Mouse (Mus musculus) forebrain, embryonic 15.5 days (tissue): ENCODE results near the gene Adat1. TPM values are rescaled to one million over a fixed set of nuclear protein-coding genes. Genes with fewer than 3 reads are reported as not detected.

Experiments used
- ATAC-seq: fragments of 200-750 bp; cut with Nextera tagmentation; replicated peaks from 2 replicates; pipeline ENCODE4 v1.8.0; 2017; ENCODE audit warnings: mild to moderate bottlenecking, moderate TSS enrichment, moderate library complexity
- H3K27ac ChIP-seq: fragments of 300-500 bp; sonication (generic); replicated peaks from 2 replicates; pipeline ENCODE4 v1.5.1; 2015; ENCODE audit warnings: mild to moderate bottlenecking, inconsistent platforms
- H3K27me3 ChIP-seq: fragments of 300-500 bp; sonication (generic); 2 replicates; pipeline ENCODE4 v1.6.1; 2015; ENCODE audit warnings: inconsistent platforms
- H3K36me3 ChIP-seq: fragments of 300-500 bp; sonication (generic); 2 replicates; pipeline ENCODE4 v1.6.1; 2015; ENCODE audit warnings: mild to moderate bottlenecking, inconsistent platforms
- H3K4me1 ChIP-seq: fragments of 300-500 bp; sonication (generic); 2 replicates; pipeline ENCODE4 v1.6.1; 2015; ENCODE audit warnings: inconsistent platforms
- H3K4me2 ChIP-seq: fragments of 300-500 bp; sonication (generic); replicated peaks from 2 replicates; pipeline ENCODE4 v1.6.1; 2015; ENCODE audit warnings: mild to moderate bottlenecking, inconsistent platforms
- H3K4me3 ChIP-seq: fragments of 300-500 bp; sonication (generic); 2 replicates; pipeline ENCODE4 v1.5.1; 2015; ENCODE audit warnings: mild to moderate bottlenecking, inconsistent platforms
- H3K9ac ChIP-seq: fragments of 300-500 bp; sonication (generic); replicated peaks from 2 replicates; pipeline ENCODE4 v1.6.1; 2015; ENCODE audit warnings: mild to moderate bottlenecking, inconsistent platforms
- H3K9me3 ChIP-seq: fragments of 300-500 bp; sonication (generic); 2 replicates; pipeline ENCODE4 v1.6.1; 2016; ENCODE audit warnings: inconsistent platforms
- WGBS: fragments of 180-500 bp; shearing (Covaris S2); methylation state at CpG from one replicate; pipeline ENCODE4 v1.1.7; 2015; ENCODE audit warnings: mixed read lengths; 5-methylcytosine and 5-hydroxymethylcytosine counted together
- polyA plus RNA-seq: library from polyadenylated mRNA; unstranded; fragments of >200 nt; fragmentation: Nextera tagmentation; extraction: Ambion mirVana; gene quantifications from 2 replicates; pipeline ENCODE4 v1.2.1, GENCODE M21; 2015

The Adat1 gene
- polyA plus RNA-seq, 1 experiment from 2014 or later, result 9.3 TPM

DNA sequence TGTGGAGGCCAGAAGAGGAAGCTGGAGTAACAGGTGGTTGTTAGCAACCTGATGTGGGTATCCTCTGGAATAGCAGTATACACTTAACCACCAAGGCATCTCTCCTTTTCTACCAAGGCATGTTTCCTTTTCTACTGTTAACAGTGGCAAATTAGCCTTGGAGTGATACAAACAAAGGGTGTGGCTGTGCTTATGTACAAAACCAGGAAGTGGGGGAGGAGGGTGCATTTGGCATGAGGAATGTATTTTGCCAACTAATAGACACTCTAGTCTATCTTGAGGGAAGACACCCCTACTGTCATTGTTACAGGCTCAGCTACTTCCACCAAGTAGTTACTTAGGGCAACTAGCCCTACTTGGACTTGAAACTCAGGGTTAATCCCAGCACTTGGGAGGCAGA, 12.7 kb upstream of the Adat1 start:
- Histone ChIP-seq H3K9me3 (no peaks in the 10 kb centered on the region), H3K27me3 (no peaks in the 10 kb centered on the region), H3K36me3 (peaks cover 55% of the 10 kb centered on the region), H3K4me1 (peaks cover 4% of the 10 kb centered on the region), H3K4me3 (no peak overlapping the region), H3K4me2 (no peak overlapping the region), H3K27ac (no peak overlapping the region), H3K9ac (no peak overlapping the region)
- ATAC-seq, result no peak

DNA sequence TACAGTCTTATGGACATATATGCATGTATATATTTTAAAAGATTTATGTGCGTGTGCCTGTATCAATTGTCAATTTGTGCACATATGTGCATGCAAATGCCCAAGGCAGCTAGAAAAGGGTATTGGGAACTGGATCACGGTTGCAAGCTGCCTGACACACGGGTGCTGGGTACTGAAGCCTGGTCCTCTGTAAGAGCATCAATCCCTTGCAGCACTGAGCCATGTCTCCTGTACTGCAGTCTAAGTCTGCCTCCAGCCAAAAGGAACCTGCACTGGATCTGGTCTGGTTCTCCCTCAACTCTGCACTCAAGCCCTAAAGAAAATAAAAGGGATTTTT, 569 bp upstream of the Adat1 start:
- no peak for ATAC-seq
- Histone ChIP-seq H3K36me3 (peaks cover 52% of the 10 kb centered on the region), H3K9ac (peak overlapping the region; percentile 68; the same call in 1 of the 2 replicates), H3K27ac (no peak overlapping the region), H3K4me1 (peaks cover 11% of the 10 kb centered on the region), H3K4me2 (peak overlapping the region; percentile 67), H3K27me3 (no peaks in the 10 kb centered on the region), H3K9me3 (no peaks in the 10 kb centered on the region), H3K4me3 (0 out of 2 replicates have a peak overlapping the region, but pooled peaks have one; percentile 60)
- WGBS, result 73% methylated on average over 3 of the region's 3 CpGs

DNA sequence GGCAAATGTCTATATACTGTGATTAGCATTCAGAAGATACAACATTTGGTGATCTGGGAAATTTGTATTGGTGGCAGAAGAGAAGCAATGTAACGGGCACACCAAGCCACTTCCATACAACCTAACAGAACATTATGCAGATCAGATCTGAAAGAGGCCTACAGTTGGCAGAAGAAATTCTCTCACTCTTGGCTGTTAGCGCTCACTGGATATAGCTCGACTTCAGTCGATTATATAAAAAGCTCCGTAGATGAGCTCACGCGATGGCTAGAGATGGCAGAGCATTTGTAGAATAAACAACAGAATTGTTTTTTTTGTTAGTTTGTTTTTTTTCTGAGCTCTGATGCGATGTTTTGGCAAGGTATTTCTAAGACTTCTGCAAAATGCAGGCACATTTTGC, 824 bp downstream of the Adat1 start:
- no peaks in the 10 kb centered on the region for H3K9me3 ChIP-seq
- H3K36me3 ChIP-seq, result peaks cover 46% of the 10 kb centered on the region
- H3K4me2 ChIP-seq, result peak overlapping the region; percentile 67
- H3K4me1 ChIP-seq, result peaks cover 11% of the 10 kb centered on the region
- WGBS, result 60% methylated on average over 8 of the region's 8 CpGs
- no peak overlapping the region for H3K27ac ChIP-seq
- peak overlapping the region; percentile 60 for H3K4me3 ChIP-seq
- no peak for ATAC-seq
- peak overlapping the region; percentile 68 for H3K9ac ChIP-seq
- no peaks in the 10 kb centered on the region for H3K27me3 ChIP-seq

DNA sequence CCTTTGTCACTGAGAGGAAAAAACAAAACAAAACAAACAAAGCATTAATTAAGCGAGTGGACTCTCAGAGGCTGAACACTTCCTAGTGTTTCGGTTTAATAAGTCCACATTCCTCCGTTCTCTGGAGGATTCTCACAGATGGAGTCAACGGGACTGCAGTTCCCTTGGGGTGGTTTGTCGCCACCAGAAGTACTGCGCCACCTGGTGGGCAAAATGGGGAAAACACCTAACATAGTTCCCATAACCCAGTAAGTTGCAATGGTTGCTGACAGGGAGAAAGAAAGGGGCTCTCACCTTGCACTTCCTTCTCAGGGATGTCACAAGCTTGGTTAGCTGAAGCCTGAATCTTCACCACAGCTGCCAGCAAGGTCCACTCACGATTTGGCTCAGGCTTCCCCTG, 2.2 kb downstream of the Adat1 start:
- peaks cover 11% of the 10 kb centered on the region for H3K4me1 ChIP-seq
- H3K4me2 ChIP-seq, result no peak overlapping the region
- no peak overlapping the region for H3K27ac ChIP-seq
- no peak for ATAC-seq
- 17% methylated on average over 7 of the region's 7 CpGs for WGBS
- peaks cover 44% of the 10 kb centered on the region for H3K36me3 ChIP-seq
- H3K9ac ChIP-seq, result no peak overlapping the region
- H3K27me3 ChIP-seq, result no peaks in the 10 kb centered on the region
- H3K9me3 ChIP-seq, result no peaks in the 10 kb centered on the region
- no peak overlapping the region for H3K4me3 ChIP-seq

DNA sequence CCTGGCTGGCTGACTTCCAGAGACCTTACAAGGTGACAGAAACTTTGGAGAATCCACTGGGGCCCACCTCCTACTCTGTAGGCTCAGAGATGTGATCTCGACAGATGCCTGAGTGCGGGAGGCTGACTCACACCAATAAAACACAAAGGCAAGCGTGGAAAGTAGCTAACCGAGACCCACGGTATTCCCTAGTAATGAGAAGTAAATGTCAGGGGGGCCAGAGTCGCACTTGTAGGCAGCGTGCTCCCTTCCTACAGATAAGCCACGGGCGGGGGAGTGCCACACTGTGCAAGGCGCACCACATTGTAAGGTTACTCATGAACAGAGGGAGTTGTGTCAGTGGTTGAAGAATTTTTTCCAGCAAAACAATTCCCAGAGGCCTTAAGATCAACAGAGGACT, 7.6 kb downstream of the Adat1 start:
- peaks cover 33% of the 10 kb centered on the region; the same call in 1 of the 2 replicates for H3K36me3 ChIP-seq
- H3K27me3 ChIP-seq, result no peaks in the 10 kb centered on the region
- no peak overlapping the region for H3K9ac ChIP-seq
- WGBS, result 89% methylated on average over 10 of the region's 10 CpGs
- ATAC-seq, result no peak
- no peak overlapping the region for H3K4me3 ChIP-seq
- no peaks in the 10 kb centered on the region for H3K9me3 ChIP-seq
- no peak overlapping the region for H3K27ac ChIP-seq
- no peaks in the 10 kb centered on the region for H3K4me1 ChIP-seq
- no peak overlapping the region for H3K4me2 ChIP-seq

DNA sequence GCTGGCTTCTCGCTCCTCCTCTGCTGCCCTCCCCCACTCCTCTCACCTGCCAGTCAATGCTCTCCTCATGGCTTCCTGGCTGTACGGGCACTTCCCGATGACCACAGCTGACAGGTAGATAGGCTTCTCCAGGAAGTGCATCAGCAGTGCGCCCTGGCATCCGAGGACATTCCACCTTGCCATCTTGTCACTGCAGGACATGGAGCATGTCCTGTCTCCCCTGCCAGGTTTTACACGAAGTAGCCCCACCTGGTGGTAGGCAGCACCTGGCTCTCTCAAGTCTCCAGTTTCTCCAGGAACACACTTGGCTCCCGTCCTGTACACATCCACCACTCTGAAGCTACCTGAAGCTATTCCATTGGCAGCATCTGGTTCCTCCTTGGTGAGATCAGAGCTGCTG, 10.0 kb downstream of the Adat1 start:
- Histone ChIP-seq H3K27me3 (no peaks in the 10 kb centered on the region), H3K4me3 (no peak overlapping the region), H3K9me3 (no peaks in the 10 kb centered on the region), H3K4me2 (no peak overlapping the region), H3K4me1 (no peaks in the 10 kb centered on the region), H3K9ac (no peak overlapping the region), H3K27ac (no peak overlapping the region), H3K36me3 (peaks cover 22% of the 10 kb centered on the region; the same call in 1 of the 2 replicates)
- WGBS, result 80% methylated on average over 7 of the region's 7 CpGs
- ATAC-seq, result no peak

DNA sequence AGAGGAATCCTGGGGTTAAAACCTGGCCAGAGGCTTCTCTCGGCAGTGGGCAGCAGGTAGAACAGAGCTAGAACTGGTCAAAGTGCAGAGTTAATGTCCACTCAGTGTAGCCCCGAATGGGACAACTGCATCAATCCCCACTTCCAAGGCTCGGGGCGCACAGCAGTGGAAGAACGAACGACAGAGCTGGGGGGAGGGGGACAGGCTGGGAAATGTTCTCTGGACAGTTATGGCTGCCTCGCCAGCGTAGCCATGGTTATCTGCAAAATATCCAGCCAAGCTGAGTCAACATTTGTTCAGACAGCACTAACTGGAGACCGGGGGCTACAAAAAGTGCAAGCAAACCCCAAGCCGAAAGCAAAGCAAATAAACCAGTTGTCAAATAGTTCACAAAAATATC, 14.0 kb downstream of the Adat1 start:
- no peak for ATAC-seq
- WGBS, result 85% methylated on average over 10 of the region's 10 CpGs
- Histone ChIP-seq H3K4me2 (no peak overlapping the region), H3K9ac (no peak overlapping the region), H3K9me3 (no peaks in the 10 kb centered on the region), H3K36me3 (peaks cover 13% of the 10 kb centered on the region), H3K4me1 (no peaks in the 10 kb centered on the region), H3K27me3 (no peaks in the 10 kb centered on the region), H3K4me3 (no peak overlapping the region), H3K27ac (no peak overlapping the region)

DNA sequence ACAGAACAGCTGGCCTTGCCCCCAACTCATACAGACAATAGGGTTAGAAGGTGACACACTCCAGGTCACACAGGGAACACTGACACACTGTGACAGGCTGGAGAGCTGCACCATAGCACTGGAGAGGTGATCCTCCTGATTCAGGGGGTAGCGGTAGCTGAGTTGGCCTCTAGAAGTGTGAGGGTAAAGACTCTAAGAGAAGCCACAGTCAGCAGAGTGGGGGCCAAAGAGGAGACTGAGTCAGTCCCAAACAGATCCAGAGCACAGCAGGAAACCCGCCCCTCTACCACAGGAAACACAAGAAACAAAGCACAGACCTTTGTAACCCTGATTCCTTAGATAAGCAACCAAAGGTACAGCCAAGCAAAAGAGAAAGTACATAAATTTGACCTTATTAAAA, 15.8 kb downstream of the Adat1 start:
- WGBS, result 87% methylated on average over 2 of the region's 2 CpGs
- H3K9me3 ChIP-seq, result no peaks in the 10 kb centered on the region
- H3K36me3 ChIP-seq, result peaks cover 14% of the 10 kb centered on the region
- no peak overlapping the region for H3K9ac ChIP-seq
- no peak overlapping the region for H3K27ac ChIP-seq
- no peak overlapping the region for H3K4me2 ChIP-seq
- ATAC-seq, result no peak
- H3K4me1 ChIP-seq, result no peaks in the 10 kb centered on the region
- no peaks in the 10 kb centered on the region for H3K27me3 ChIP-seq
- H3K4me3 ChIP-seq, result no peak overlapping the region

DNA sequence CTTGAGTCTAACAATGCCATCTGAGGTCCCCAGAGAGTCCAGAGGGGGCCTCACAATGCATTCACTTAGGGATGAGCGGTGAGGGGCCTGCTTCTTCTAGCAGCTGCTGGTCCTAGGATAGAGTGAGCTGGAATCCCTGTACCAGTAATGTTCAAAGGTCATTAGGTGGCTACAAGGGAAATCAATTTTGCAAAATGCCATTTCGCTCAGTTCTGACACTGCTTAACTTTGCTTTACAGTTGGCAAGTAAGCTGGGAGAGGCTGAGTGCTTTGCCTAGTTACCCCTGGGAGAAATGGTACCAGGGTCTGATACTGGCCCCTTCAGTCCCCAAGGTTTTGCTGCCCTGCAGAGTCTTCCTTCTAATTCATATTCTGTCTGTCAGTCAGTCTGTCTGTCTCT, 16.4 kb downstream of the Adat1 start:
- Histone ChIP-seq H3K4me1 (no peaks in the 10 kb centered on the region), H3K27me3 (no peaks in the 10 kb centered on the region), H3K4me3 (no peak overlapping the region), H3K9ac (no peak overlapping the region), H3K4me2 (no peak overlapping the region), H3K9me3 (no peaks in the 10 kb centered on the region), H3K36me3 (peaks cover 14% of the 10 kb centered on the region), H3K27ac (no peak overlapping the region)
- WGBS, result 95% methylated on average over 2 of the region's 2 CpGs
- no peak for ATAC-seq

DNA sequence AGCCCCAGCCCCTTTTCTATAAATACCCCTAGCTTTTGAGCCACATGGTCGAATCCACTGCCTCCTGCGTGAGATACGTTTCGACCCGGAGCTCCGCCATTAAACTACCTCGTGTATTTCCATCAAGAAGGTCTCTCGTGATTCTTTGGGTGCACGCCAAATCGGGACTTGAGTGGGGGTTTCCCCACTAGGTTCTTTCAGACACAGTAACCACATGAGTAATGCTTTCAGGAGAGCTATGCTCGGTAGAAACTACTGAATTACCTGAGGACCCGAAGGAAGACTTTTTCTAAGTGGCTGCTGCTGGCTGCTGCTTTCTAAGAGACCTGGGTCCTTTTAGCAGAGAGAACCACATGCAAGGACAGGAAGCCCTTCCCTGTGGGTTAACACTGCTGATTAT, 18.0 kb downstream of the Adat1 start:
- Histone ChIP-seq H3K9me3 (no peaks in the 10 kb centered on the region), H3K4me2 (no peak overlapping the region)

DNA sequence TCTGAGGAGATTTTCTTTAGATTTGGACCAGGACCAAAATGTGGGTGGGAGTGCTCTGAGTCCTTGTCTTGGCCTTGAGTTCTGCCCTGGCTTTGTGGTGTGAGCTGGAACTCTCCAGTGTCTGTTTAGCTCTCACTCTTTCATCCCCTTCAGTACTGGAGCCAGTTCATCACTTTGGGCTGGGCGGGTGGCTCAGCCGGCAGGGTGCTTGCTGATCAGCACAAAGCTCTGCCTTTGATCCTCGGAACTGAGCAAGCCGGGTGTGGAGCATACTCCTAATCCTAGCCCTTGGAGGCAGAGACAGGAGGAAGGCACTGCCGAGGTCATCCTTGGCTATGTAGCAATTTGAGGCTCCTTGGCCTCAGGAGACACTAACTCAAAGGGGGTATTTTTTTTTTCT, 23.1 kb downstream of the Adat1 start:
- H3K36me3 ChIP-seq, result peaks cover 7% of the 10 kb centered on the region; the same call in 1 of the 2 replicates
- WGBS, result 26% methylated on average over 5 of the region's 5 CpGs
- ATAC-seq, result no peak
- no peak overlapping the region for H3K4me3 ChIP-seq
- no peaks in the 10 kb centered on the region for H3K4me1 ChIP-seq
- no peaks in the 10 kb centered on the region for H3K9me3 ChIP-seq
- no peak overlapping the region for H3K9ac ChIP-seq
- no peak overlapping the region for H3K27ac ChIP-seq
- no peaks in the 10 kb centered on the region for H3K27me3 ChIP-seq
- no peak overlapping the region for H3K4me2 ChIP-seq

More for the DNA sequence above, 18.0 kb downstream of the Adat1 start:
- no peak for ATAC-seq
- WGBS, result 92% methylated on average over 12 of the region's 12 CpGs
- Histone ChIP-seq H3K4me3 (no peak overlapping the region), H3K4me1 (no peaks in the 10 kb centered on the region), H3K9ac (no peak overlapping the region), H3K36me3 (peaks cover 14% of the 10 kb centered on the region), H3K27ac (no peak overlapping the region), H3K27me3 (no peaks in the 10 kb centered on the region)

DNA sequence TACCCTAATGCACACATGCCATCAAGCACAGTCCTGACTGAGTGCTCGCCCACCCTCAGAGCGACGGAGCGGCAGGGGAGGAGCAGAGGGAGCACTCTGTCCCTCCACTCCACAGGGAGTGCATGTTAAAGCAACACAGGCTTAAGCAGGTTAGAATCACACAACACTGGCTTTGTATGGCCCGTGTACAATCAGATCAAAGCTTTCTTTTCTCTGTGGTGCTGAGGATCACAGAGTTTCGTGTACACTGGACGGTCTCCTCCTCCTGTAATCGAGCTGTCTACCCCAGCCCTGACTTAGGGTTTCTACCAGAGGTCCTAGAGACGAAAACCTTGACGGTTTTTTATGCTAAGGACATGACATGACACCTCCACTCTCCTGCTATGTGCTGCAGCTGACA, 23.6 kb downstream of the Adat1 start:
- H3K9me3 ChIP-seq, result no peaks in the 10 kb centered on the region
- H3K27ac ChIP-seq, result no peak overlapping the region
- no peak for ATAC-seq
- H3K4me3 ChIP-seq, result no peak overlapping the region
- 84% methylated on average over 10 of the region's 10 CpGs for WGBS
- no peaks in the 10 kb centered on the region for H3K27me3 ChIP-seq
- peaks cover 5% of the 10 kb centered on the region; the same call in 1 of the 2 replicates for H3K36me3 ChIP-seq
- H3K4me1 ChIP-seq, result no peaks in the 10 kb centered on the region
- no peak overlapping the region for H3K9ac ChIP-seq
- H3K4me2 ChIP-seq, result no peak overlapping the region

DNA sequence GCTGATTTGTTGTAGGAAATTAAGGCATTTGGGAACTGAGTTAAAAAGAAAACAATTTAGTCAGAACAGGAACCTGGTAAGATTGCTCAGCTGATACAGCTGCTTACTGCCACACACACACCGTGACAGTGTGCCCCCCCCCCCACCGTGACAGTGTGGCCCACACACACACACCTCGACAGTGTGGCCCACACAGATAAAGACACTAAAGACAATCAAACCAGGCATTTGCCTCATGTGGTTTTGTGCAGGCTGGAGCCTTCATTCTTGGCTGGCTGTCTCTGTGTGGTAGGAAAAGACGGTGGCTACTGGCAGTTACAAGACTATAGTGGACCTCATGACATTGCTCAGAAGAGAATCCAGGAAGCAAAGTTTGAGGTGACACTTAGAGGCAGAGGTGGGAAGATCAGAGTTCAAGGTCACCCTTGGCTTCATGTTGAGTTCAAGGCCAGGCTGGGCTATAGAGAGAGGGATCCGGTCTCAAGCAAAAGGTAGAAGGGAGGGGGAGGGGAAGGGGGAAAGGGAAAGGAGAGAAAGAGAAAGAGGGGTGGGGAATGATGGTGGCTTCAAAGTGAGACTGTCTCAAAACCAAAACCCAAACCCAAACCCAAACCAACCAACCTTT, 24.7 kb downstream of the Adat1 start:
- no peak for ATAC-seq
- H3K27me3 ChIP-seq, result no peaks in the 10 kb centered on the region

More for the DNA sequence above, 24.7 kb downstream of the Adat1 start:
- no peak overlapping the region for H3K27ac ChIP-seq
- no peak overlapping the region for H3K9ac ChIP-seq
- no peaks in the 10 kb centered on the region for H3K4me1 ChIP-seq
- no peaks in the 10 kb centered on the region; the same call in 1 of the 2 replicates for H3K36me3 ChIP-seq
- no peak overlapping the region for H3K4me3 ChIP-seq
- 89% methylated on average over 5 of the region's 5 CpGs for WGBS
- H3K9me3 ChIP-seq, result no peaks in the 10 kb centered on the region
- no peak overlapping the region for H3K4me2 ChIP-seq
